Mouse (Mus musculus) MEL (cell line): ENCODE measurements around the gene Abtb1. TPM values are rescaled to one million over a fixed set of nuclear protein-coding genes. Genes with fewer than 3 reads are reported as not detected.

Experiments used
- DNase-seq: peaks from one replicate; pipeline ENCODE4 v3.0.0; 2011; ENCODE audit warnings: low read depth, low spot score
- H3K27ac ChIP-seq: 2 replicates; pipeline ENCODE4 v1.5.1; 2012; ENCODE audit warnings: low read depth, mild to moderate bottlenecking, control low read depth, low read length, moderate library complexity; ENCODE audit not compliant: control insufficient read depth
- H3K27me3 ChIP-seq, 2 experiments: fragments of 150-350 bp in 1 of 2; sonication (generic) in 1 of 2; 2 replicates each; pipeline ENCODE4 v1.6.1; 2012; ENCODE audit warnings: low read length in 2 of 2, mild to moderate bottlenecking in 2 of 2, improper control_type of control experiment in 1 of 2, moderate library complexity in 1 of 2; ENCODE audit not compliant: insufficient read depth in 2 of 2, control insufficient read depth in 1 of 2
- H3K36me3 ChIP-seq, 2 experiments: 2 replicates each; pipeline ENCODE4 v1.6.1; 2012 to 2014; ENCODE audit warnings: low read length in 2 of 2, improper control_type of control experiment in 1 of 2, inconsistent platforms in 1 of 2, mild to moderate bottlenecking in 1 of 2; ENCODE audit not compliant: insufficient read depth in 2 of 2, control insufficient read depth in 1 of 2
- H3K4me1 ChIP-seq, 2 experiments: fragments of 150-350 bp in 1 of 2; sonication (generic) in 1 of 2; 2 replicates each; pipeline ENCODE4 v1.6.1; 2012; ENCODE audit warnings: low read length in 2 of 2, improper control_type of control experiment in 1 of 2, mild to moderate bottlenecking in 1 of 2; ENCODE audit not compliant: insufficient read depth in 2 of 2, control insufficient read depth in 1 of 2
- H3K4me3 ChIP-seq, 2 experiments: fragments of 150-350 bp in 1 of 2; sonication (generic) in 1 of 2; 2 replicates each; pipeline ENCODE4 v1.5.1; 2012; ENCODE audit warnings: low read depth in 2 of 2, low read length in 2 of 2, mild to moderate bottlenecking in 2 of 2, moderate library complexity in 2 of 2, control low read depth in 1 of 2, improper control_type of control experiment in 1 of 2; ENCODE audit not compliant: control insufficient read depth in 1 of 2, insufficient read depth in 1 of 2
- H3K79me2 ChIP-seq: 2 replicates; pipeline ENCODE4 v1.6.1; 2012; ENCODE audit warnings: mild to moderate bottlenecking, low read length, moderate library complexity; ENCODE audit not compliant: control insufficient read depth, poor library complexity, insufficient read depth
- H3K9ac ChIP-seq: 2 replicates; pipeline ENCODE4 v1.6.1; 2012; ENCODE audit warnings: low read depth, mild to moderate bottlenecking, control low read depth, low read length, moderate library complexity; ENCODE audit not compliant: control insufficient read depth, poor library complexity, severe bottlenecking
- H3K9me3 ChIP-seq: fragments of 150-350 bp; sonication (generic); replicated peaks from 2 replicates; pipeline ENCODE4 v1.6.1; 2012; ENCODE audit warnings: mild to moderate bottlenecking, low read length, improper control_type of control experiment, moderate library complexity; ENCODE audit not compliant: insufficient read depth
- EP300 ChIP-seq, 2 experiments: IDR thresholded peaks; 2 replicates each; pipeline ENCODE4 v1.6.1; 2011; ENCODE audit warnings: improper control_type of control experiment in 2 of 2, low read length in 2 of 2, low read depth in 1 of 2, mild to moderate bottlenecking in 1 of 2
- HCFC1 ChIP-seq: IDR thresholded peaks from 2 replicates; pipeline ENCODE4 v1.6.1; 2012; ENCODE audit warnings: low read depth, mild to moderate bottlenecking, inconsistent platforms, low read length, improper control_type of control experiment, moderate library complexity
- JUND ChIP-seq: IDR thresholded peaks from 2 replicates; pipeline ENCODE4 v1.6.1; 2011; ENCODE audit warnings: low read depth, mild to moderate bottlenecking, improper control_type of control experiment, low read length
- KAT2A ChIP-seq: conservative IDR thresholded peaks from 2 replicates; pipeline ENCODE4 v1.6.1; 2012; ENCODE audit warnings: low read depth, low read length, improper control_type of control experiment, inconsistent platforms
- MAFK ChIP-seq: IDR thresholded peaks from 2 replicates; pipeline ENCODE4 v1.6.1; 2011; ENCODE audit warnings: low read depth, mild to moderate bottlenecking, low read length, improper control_type of control experiment, borderline replicate concordance
- MAX ChIP-seq: IDR thresholded peaks from 2 replicates; pipeline ENCODE4 v1.6.1; 2011; ENCODE audit warnings: low read length, improper control_type of control experiment
- MAZ ChIP-seq: IDR thresholded peaks from 2 replicates; pipeline ENCODE4 v1.6.1; 2012; ENCODE audit warnings: low read depth, mild to moderate bottlenecking, inconsistent platforms, low read length, improper control_type of control experiment
- MYB ChIP-seq: IDR thresholded peaks from 2 replicates; pipeline ENCODE4 v1.6.1; 2011; ENCODE audit warnings: mild to moderate bottlenecking, low read depth, low read length, improper control_type of control experiment
- MYC ChIP-seq: IDR thresholded peaks from 2 replicates; pipeline ENCODE4 v1.6.1; 2011; ENCODE audit warnings: low read depth, mild to moderate bottlenecking, low read length, improper control_type of control experiment, moderate library complexity
- NELFE ChIP-seq: IDR thresholded peaks from 2 replicates; pipeline ENCODE4 v1.6.1; 2011; ENCODE audit warnings: low read depth, low read length, improper control_type of control experiment
- NRF1 ChIP-seq: IDR thresholded peaks from 2 replicates; pipeline ENCODE4 v1.6.1; 2014; ENCODE audit warnings: low read depth, mild to moderate bottlenecking, inconsistent platforms, low read length, improper control_type of control experiment, moderate library complexity; ENCODE audit not compliant: poor library complexity, insufficient read depth, severe bottlenecking
- POLR2A ChIP-seq, 2 experiments: IDR thresholded peaks; 2 replicates each; pipeline ENCODE4 v1.6.1; 2011 to 2012; ENCODE audit warnings: low read length in 2 of 2, mild to moderate bottlenecking in 2 of 2, control low read depth in 1 of 2, improper control_type of control experiment in 1 of 2, low read depth in 1 of 2, moderate library complexity in 1 of 2; ENCODE audit not compliant: control insufficient read depth in 1 of 2, insufficient read depth in 1 of 2, poor library complexity in 1 of 2
- POLR2AphosphoS2 ChIP-seq: IDR thresholded peaks from 2 replicates; pipeline ENCODE4 v1.6.1; 2011; ENCODE audit warnings: low read length, improper control_type of control experiment
- POLR2AphosphoS5 ChIP-seq: IDR thresholded peaks from 2 replicates; pipeline ENCODE4 v1.6.1; 2012; ENCODE audit warnings: low read depth, borderline replicate concordance, mild to moderate bottlenecking, inconsistent platforms, low read length, moderate library complexity, mixed read lengths
- RAD21 ChIP-seq: IDR thresholded peaks from 2 replicates; pipeline ENCODE4 v1.6.1; 2011; ENCODE audit warnings: mild to moderate bottlenecking, low read depth, low read length, improper control_type of control experiment
- SMC3 ChIP-seq: IDR thresholded peaks from 2 replicates; pipeline ENCODE4 v1.6.1; 2011; ENCODE audit warnings: low read depth, low read length, improper control_type of control experiment
- TAL1 ChIP-seq: IDR thresholded peaks from 2 replicates; pipeline ENCODE4 v1.6.1; 2012; ENCODE audit warnings: mild to moderate bottlenecking, inconsistent platforms, low read length, moderate library complexity, mixed read lengths
- TBP ChIP-seq: IDR thresholded peaks from 2 replicates; pipeline ENCODE4 v1.8.0; 2011; ENCODE audit warnings: low read depth, low read length, improper control_type of control experiment
- TCF12 ChIP-seq: IDR thresholded peaks from 2 replicates; pipeline ENCODE4 v1.6.1; 2014; ENCODE audit warnings: low read depth, mild to moderate bottlenecking, inconsistent platforms, low read length, improper control_type of control experiment, moderate library complexity
- USF1 ChIP-seq: IDR thresholded peaks from 2 replicates; pipeline ENCODE4 v1.6.1; 2014; ENCODE audit warnings: low read depth, mild to moderate bottlenecking, inconsistent platforms, low read length, improper control_type of control experiment, moderate library complexity
- USF2 ChIP-seq, 2 experiments: IDR thresholded peaks; 2 replicates each; pipeline ENCODE4 v1.6.1; 2011 to 2012; ENCODE audit warnings: improper control_type of control experiment in 2 of 2, low read length in 2 of 2, borderline replicate concordance in 1 of 2, inconsistent platforms in 1 of 2, low read depth in 1 of 2, mild to moderate bottlenecking in 1 of 2; ENCODE audit not compliant: insufficient read depth in 1 of 2
- ZC3H11A ChIP-seq: IDR thresholded peaks from 2 replicates; pipeline ENCODE4 v1.6.1; 2012; ENCODE audit warnings: low read depth, mild to moderate bottlenecking, inconsistent platforms, low read length, improper control_type of control experiment
- ZKSCAN1 ChIP-seq: IDR thresholded peaks from 2 replicates; pipeline ENCODE4 v1.6.1; 2012; ENCODE audit warnings: low read depth, mild to moderate bottlenecking, inconsistent platforms, low read length, improper control_type of control experiment, moderate library complexity
- ZMIZ1 ChIP-seq: IDR thresholded peaks from 2 replicates; pipeline ENCODE4 v1.6.1; 2012; ENCODE audit warnings: low read depth, mild to moderate bottlenecking, inconsistent platforms, low read length, improper control_type of control experiment, moderate library complexity
- ZNF384 ChIP-seq: IDR thresholded peaks from 2 replicates; pipeline ENCODE4 v1.6.1; 2012; ENCODE audit warnings: low read depth, mild to moderate bottlenecking, inconsistent platforms, low read length, improper control_type of control experiment
- polyA plus RNA-seq, 2 experiments: library from polyadenylated mRNA; stranded (reverse) in 1 of 2; unstranded in 1 of 2; fragments of >175 nt in 1 of 2; fragments of >200 nt in 1 of 2; gene quantifications; 2 replicates each; pipeline versions ENCODE4 v1.2.1 to v1.2.4; 2012; ENCODE audit warnings: low replicate concordance in 2 of 2, low read depth in 1 of 2; ENCODE audit not compliant: insufficient read length in 2 of 2, insufficient read depth in 1 of 2, missing spikeins in 1 of 2
- total RNA-seq: library from RNA; depleted of rRNA; stranded (reverse); fragments of 300-350 nt; gene quantifications from 2 replicates; pipeline ENCODE4 v1.2.3, GENCODE M21; 2012

Abtb1 gene
- total and polyA plus RNA-seq, 3 experiments = 7.4 to 16.9 TPM; not detected in 1

GRCm38 (mm10) chr6:88792147-88792691, 49.6 kb downstream of the Abtb1 start:
- Histone ChIP-seq H3K79me2 (no peaks in the 10 kb centered on the region), H3K4me3 (no peak overlapping the region), H3K27me3 (peaks cover 9 to 16% of the 10 kb centered on the region in 2 experiments), H3K36me3 (no peaks in the 10 kb centered on the region), H3K4me1 (no peaks in the 10 kb centered on the region), H3K27ac (no peak overlapping the region), H3K9me3 (no peaks in the 10 kb centered on the region), H3K9ac (no peak overlapping the region)
- TF ChIP-seq EP300 (IDR thresholded peaks at IDR 0.05; ENCODE audit: low read depth in 1 of 2, low read length in 2 of 2) = no peak
- no peak for TF ChIP-seq ZMIZ1
- no peak for TF ChIP-seq TCF12
- TF ChIP-seq MAFK = no peak
- no peak for TF ChIP-seq NELFE
- no peak for TF ChIP-seq USF2 (IDR thresholded peaks at IDR 0.05; ENCODE audit: borderline replicate concordance in 1 of 2, insufficient read depth in 1 of 2, low read depth in 1 of 2, low read length in 2 of 2)
- TF ChIP-seq MYC = no peak
- TF ChIP-seq JUND = no peak
- no peak for TF ChIP-seq ZKSCAN1
- TF ChIP-seq POLR2AphosphoS2 = no peak
- no peak for TF ChIP-seq MAZ
- TF ChIP-seq ZNF384 = no peak
- no peak for TF ChIP-seq ZC3H11A
- no peak for TF ChIP-seq USF1
- no peak for TF ChIP-seq SMC3
- TF ChIP-seq NRF1 = no peak
- no peak for DNase-seq

DNA sequence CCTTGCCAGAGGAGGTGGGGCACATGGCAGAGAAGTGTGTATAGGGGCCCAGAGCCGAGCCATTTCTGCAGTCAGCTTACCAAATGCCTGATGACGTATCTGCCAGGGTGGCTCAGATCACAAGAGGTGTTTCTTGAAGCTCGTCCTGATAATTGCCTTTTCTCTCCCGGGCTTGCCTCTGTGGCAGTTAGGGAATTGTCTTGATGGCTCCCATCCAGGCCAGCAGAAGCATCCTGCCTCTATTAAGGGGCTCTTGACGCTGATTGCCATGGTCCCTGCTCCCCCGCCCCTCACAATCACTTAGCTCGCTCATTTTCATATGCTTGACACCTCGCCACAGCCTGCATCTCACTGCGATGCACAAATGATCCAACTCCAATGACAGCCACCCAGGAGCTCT, 50.5 kb downstream of the Abtb1 start:
- Histone ChIP-seq H3K4me3 (no peak overlapping the region), H3K9me3 (no peaks in the 10 kb centered on the region), H3K4me1 (no peaks in the 10 kb centered on the region), H3K27ac (no peak overlapping the region), H3K79me2 (no peaks in the 10 kb centered on the region), H3K27me3 (peaks cover 9 to 14% of the 10 kb centered on the region in 2 experiments), H3K9ac (no peak overlapping the region), H3K36me3 (no peaks in the 10 kb centered on the region)
- DNase-seq = no peak
- no peak for TF ChIP-seq JUND
- TF ChIP-seq ZKSCAN1 = no peak
- no peak for TF ChIP-seq KAT2A
- no peak for TF ChIP-seq MAFK
- TF ChIP-seq MYC = no peak
- TF ChIP-seq MAX = no peak
- no peak for TF ChIP-seq EP300 (IDR thresholded peaks at IDR 0.05; ENCODE audit: low read depth in 1 of 2, low read length in 2 of 2)
- TF ChIP-seq TBP = no peak
- no peak for TF ChIP-seq POLR2A (IDR thresholded peaks at IDR 0.05; ENCODE audit: control insufficient read depth in 1 of 2, insufficient read depth in 1 of 2, low read depth in 1 of 2, low read length in 2 of 2, poor library complexity in 1 of 2)
- no peak for TF ChIP-seq RAD21
- TF ChIP-seq POLR2AphosphoS5 = no peak
- no peak for TF ChIP-seq HCFC1
- no peak for TF ChIP-seq TAL1
- TF ChIP-seq USF1 = no peak
- no peak for TF ChIP-seq ZC3H11A
- no peak for TF ChIP-seq MYB
- TF ChIP-seq NELFE = no peak
